Mouse (Mus musculus) C2C12 (cell line): Measurements from ENCODE around the gene Angptl2. TPM values are rescaled to one million over a fixed set of nuclear protein-coding genes. Genes with fewer than 3 reads are reported as not detected.

ENCODE experiments used
- H3K27me3 ChIP-seq: one replicate; pipeline ENCODE4 v1.6.1; 2011; ENCODE audit not compliant: control insufficient read depth, insufficient read depth, insufficient read length
- H3K36me3 ChIP-seq: one replicate; pipeline ENCODE4 v1.6.1; 2011; ENCODE audit not compliant: control insufficient read depth, insufficient read depth
- H3K4me3 ChIP-seq: one replicate; pipeline ENCODE4 v1.5.1; 2011; ENCODE audit warnings: mild to moderate bottlenecking, control low read depth; ENCODE audit not compliant: poor library complexity, insufficient read depth, severe bottlenecking
- H3K79me2 ChIP-seq: one replicate; pipeline ENCODE4 v1.6.1; 2011; ENCODE audit not compliant: control insufficient read depth, insufficient read depth
- H3K79me3 ChIP-seq: one replicate; pipeline ENCODE4 v1.6.1; 2011; ENCODE audit warnings: low read depth, control low read depth
- H3ac ChIP-seq: one replicate; pipeline ENCODE3; 2011; ENCODE audit warnings: low read depth; ENCODE audit not compliant: control insufficient read depth, insufficient read length
- CEBPB ChIP-seq: IDR thresholded peaks from one replicate; pipeline ENCODE4 v1.6.1; 2011; ENCODE audit warnings: low read depth, mild to moderate bottlenecking, control low read depth, moderate library complexity
- CTCF ChIP-seq: IDR thresholded peaks from one replicate; pipeline ENCODE4 v1.5.1; 2011; ENCODE audit not compliant: control insufficient read depth, insufficient read depth, insufficient read length
- FOSL1 ChIP-seq: IDR thresholded peaks from one replicate; pipeline ENCODE4 v1.8.0; 2011; ENCODE audit warnings: mild to moderate bottlenecking, low read length; ENCODE audit not compliant: poor library complexity, insufficient read depth, severe bottlenecking
- MAX ChIP-seq: IDR thresholded peaks from one replicate; pipeline ENCODE4 v1.6.1; 2011; ENCODE audit warnings: mild to moderate bottlenecking, control low read depth
- MYOD1 ChIP-seq: IDR thresholded peaks from one replicate; pipeline ENCODE4 v1.6.1; 2011; ENCODE audit warnings: low read depth; ENCODE audit not compliant: control insufficient read depth, insufficient read length
- MYOG ChIP-seq: IDR thresholded peaks from one replicate; pipeline ENCODE4 v1.6.1; 2011; ENCODE audit not compliant: control insufficient read depth, insufficient read length; ENCODE audit errors: extremely low read depth
- USF1 ChIP-seq: IDR thresholded peaks from one replicate; pipeline ENCODE4 v1.6.1; 2011; ENCODE audit warnings: low read depth, mild to moderate bottlenecking, control low read depth, moderate library complexity
- long read RNA-seq, 2 experiments: library from polyadenylated mRNA; unstranded; transcript quantifications; one replicate each; pipeline ENCODE4 v2.0.0; 2019 to 2020
- polyA plus RNA-seq: library from polyadenylated mRNA; unstranded; fragments of >200 nt; fragmentation: generic; extraction: Trizol; gene quantifications from one replicate; pipeline ENCODE4 v1.2.1, GENCODE M21; 2012; ENCODE audit warnings: missing spikeins

Gene Angptl2
- 162 TPM for polyA plus RNA-seq
- long read RNA-seq, experiment 1, transcript Angptl2-201 (5 exons, 3,339 nt) = major isoform, 95 of 138 reads
- long read RNA-seq, experiment 1, partial matches to known transcripts = 7 of 138 reads
- long read RNA-seq, experiment 1, other reads (novel, unspliced or antisense) = 36 of 138 reads
- long read RNA-seq, experiment 2, transcript Angptl2-201 (5 exons, 3,339 nt) = major isoform, 1,065 of 1,307 reads
- long read RNA-seq, experiment 2, transcript Angptl2-202 (2 exons, 2,306 nt) = minor isoform, 10 of 1,307 reads
- long read RNA-seq, experiment 2, partial matches to known transcripts = 24 of 1,307 reads
- long read RNA-seq, experiment 2, other reads (novel, unspliced or antisense) = 207 of 1,307 reads

DNA sequence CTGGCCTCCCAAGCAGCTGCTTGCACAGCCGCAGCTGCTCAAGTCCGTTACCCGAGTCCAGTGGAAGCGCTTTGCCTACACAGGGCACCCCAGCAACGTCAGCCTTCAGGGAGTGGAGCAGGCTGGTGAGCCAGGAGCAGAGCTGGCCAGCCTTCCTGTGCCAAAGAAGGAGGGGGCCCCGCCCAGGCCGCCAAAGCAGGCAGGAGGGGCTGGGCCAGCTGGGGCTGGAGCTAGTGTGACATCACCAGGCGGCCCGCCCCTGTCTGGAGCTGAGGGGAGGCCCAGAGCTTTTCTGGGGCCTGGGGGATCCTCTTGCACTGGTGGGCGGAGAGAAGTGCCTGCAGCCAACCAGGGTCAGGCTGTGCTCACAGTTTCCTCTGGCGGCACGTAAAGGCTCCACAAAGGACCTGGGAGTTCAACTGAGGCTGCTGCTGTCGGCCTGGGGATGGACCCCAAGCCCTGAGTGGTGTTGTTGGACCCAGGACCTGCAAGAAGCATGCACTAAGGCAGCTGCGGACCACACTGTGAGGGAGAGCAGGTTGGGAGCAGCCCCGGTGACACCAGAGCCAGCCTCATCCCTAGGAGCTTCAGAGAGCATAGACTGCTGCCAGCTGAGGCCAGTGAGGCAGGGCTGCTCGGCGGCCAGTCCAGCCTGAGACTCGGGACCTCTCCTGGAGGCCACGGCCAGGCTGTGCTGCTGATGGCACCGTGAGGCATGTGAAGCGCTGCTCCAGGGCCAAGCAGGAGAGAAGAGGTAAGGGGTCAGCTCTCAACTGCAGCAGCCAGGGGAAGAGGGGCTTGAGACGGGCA lies at the start of gene Angptl2:
Gene Angptl2, plus strand, starts transcription at position 370 of the 810 bp plus-strand sequence.
- peaks cover 51% of the 10 kb centered on the region for H3K79me2 ChIP-seq
- H3K27me3 ChIP-seq = no peaks in the 10 kb centered on the region
- TF ChIP-seq MYOD1 (peak; percentile 97), CEBPB (no peak), MAX (peak; percentile 20)
- H3ac ChIP-seq = peak within 1 kb of the TSS; percentile 84
- H3K79me3 ChIP-seq = peaks cover 49% of the 10 kb centered on the region
- peak within 1 kb of the TSS; percentile 95 for H3K4me3 ChIP-seq
- H3K36me3 ChIP-seq = peaks cover 35% of the 10 kb centered on the region

- TF ChIP-seq FOSL1 (no peak), CTCF (no peak), USF1 (no peak), CEBPB (no peak), MAX (no peak), MYOD1 (no peak), MYOG (no peak)
- Histone ChIP-seq H3K4me3 (no peak overlapping the region), H3K79me2 (no peaks in the 10 kb centered on the region), H3ac (no peak overlapping the region), H3K36me3 (no peaks in the 10 kb centered on the region), H3K79me3 (no peaks in the 10 kb centered on the region), H3K27me3 (no peaks in the 10 kb centered on the region)
Observed at GRCm38 (mm10) chr2:33167060-33167459, 48.8 kb upstream of the Angptl2 start.

GRCm38 (mm10) chr2:33169445-33169844 lies 46.4 kb upstream of the Angptl2 start:
- Histone ChIP-seq H3ac (no peak overlapping the region), H3K79me2 (no peaks in the 10 kb centered on the region), H3K36me3 (no peaks in the 10 kb centered on the region), H3K79me3 (no peaks in the 10 kb centered on the region), H3K4me3 (no peak overlapping the region), H3K27me3 (no peaks in the 10 kb centered on the region)
- TF ChIP-seq FOSL1 (no peak), CEBPB (no peak), MYOG (no peak), USF1 (no peak), MAX (no peak), MYOD1 (no peak), CTCF (no peak)

- H3K27me3 ChIP-seq = no peaks in the 10 kb centered on the region
- no peak overlapping the region for H3ac ChIP-seq
- TF ChIP-seq MAX (no peak), MYOD1 (no peak), MYOG (no peak)
- H3K4me3 ChIP-seq = no peak overlapping the region
- H3K79me2 ChIP-seq = no peaks in the 10 kb centered on the region
- no peaks in the 10 kb centered on the region for H3K79me3 ChIP-seq
- no peaks in the 10 kb centered on the region for H3K36me3 ChIP-seq
Observed at GRCm38 (mm10) chr2:33170777-33171565, 44.9 kb upstream of the Angptl2 start.

DNA sequence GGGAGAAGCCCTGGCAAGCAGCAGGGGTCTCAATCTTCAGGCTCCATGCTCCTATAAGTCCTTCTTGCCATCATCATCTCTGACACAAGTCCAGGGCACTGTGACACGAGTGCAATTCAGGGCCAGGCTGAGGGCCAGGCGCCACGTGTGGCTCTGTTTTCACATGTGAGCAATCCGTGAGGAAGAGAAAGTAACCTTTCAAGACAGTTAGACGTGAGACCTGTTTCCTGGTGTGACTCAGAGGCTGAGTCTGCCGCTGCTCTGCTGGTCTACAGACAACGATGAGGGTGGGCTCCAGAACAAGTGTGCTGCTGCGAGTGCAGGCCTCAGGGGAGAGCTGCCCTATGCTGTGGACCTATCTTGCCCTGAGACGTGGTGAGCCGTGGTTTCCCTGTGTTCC lies 42.7 kb upstream of the Angptl2 start:
- no peaks in the 10 kb centered on the region for H3K79me3 ChIP-seq
- H3K79me2 ChIP-seq = no peaks in the 10 kb centered on the region
- H3K4me3 ChIP-seq = no peak overlapping the region
- H3ac ChIP-seq = peak overlapping the region; percentile 57
- TF ChIP-seq MYOG = no peak
- TF ChIP-seq MAX = peak; percentile 78
- no peaks in the 10 kb centered on the region for H3K36me3 ChIP-seq
- no peaks in the 10 kb centered on the region for H3K27me3 ChIP-seq

GRCm38 (mm10) chr2:33173686-33174085 lies 42.2 kb upstream of the Angptl2 start:
- Histone ChIP-seq H3K27me3 (no peaks in the 10 kb centered on the region), H3ac (no peak overlapping the region), H3K4me3 (no peak overlapping the region), H3K79me2 (no peaks in the 10 kb centered on the region), H3K36me3 (no peaks in the 10 kb centered on the region), H3K79me3 (no peaks in the 10 kb centered on the region)
- no peak for TF ChIP-seq CEBPB
- no peak for TF ChIP-seq MYOG
- no peak for TF ChIP-seq FOSL1
- no peak for TF ChIP-seq CTCF
- TF ChIP-seq MAX = no peak
- TF ChIP-seq USF1 = no peak
- TF ChIP-seq MYOD1 = no peak
